Mouse (Mus musculus): ENCODE data around the gene Leng8.

DNA sequence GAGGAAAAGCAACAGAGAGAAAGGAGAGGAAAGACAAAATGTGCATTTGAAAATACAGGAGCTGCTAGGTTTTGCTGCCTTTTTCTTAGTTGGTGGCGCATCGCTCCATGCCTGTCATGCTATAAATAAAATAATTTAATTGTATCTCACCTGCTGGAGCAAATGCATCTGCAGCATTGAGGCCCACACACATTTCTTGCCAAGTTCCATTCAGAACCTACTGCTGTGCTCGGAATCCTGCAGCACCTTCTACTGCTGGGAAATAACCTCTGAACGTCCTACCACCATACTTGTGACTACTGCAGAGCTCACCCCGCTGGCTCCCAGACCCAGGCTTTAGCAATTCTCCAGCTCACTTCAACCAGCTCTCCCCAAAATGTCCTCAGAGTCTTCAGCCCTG lies 35.7 kb upstream of the Leng8 start:
- TF ChIP-seq ZNF384 (IDR thresholded peaks at IDR 0.05; ENCODE audit: low read depth, low read length) (no peak), ZC3H11A (IDR thresholded peaks at IDR 0.05; ENCODE audit: borderline replicate concordance, low read depth, low read length) (no peak), MAFK (IDR thresholded peaks at IDR 0.05; ENCODE audit: insufficient read depth, low read depth, low read length) (no peak), HCFC1 (IDR thresholded peaks at IDR 0.05; ENCODE audit: borderline replicate concordance, insufficient read depth, low read length) (no peak)

All from ES-E14 (cell line).